Mouse (Mus musculus): ENCODE results near the gene Bnipl.

DNA sequence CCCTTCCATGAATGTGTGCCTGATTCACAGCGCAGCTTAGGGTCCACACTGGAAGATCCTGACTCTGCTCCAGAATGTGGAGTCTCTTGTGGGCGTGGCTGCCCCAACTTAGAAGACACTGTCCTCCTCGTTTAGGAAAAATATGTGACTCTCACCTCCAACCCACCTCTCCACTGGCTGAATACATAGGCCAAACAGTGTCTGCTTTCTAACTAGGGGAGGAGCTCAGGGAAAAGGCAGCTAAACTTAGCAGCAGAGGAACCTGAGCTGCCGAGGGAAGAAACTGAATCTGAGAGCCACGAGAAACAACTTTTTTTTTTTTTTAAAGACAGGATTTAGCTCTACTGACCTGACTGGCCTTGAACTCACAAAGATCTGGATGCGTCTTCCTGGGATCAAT is 24.2 kb upstream of the Bnipl start:
- TF ChIP-seq CTCF (IDR thresholded peaks at IDR 0.05; ENCODE audit: borderline replicate concordance, extremely low read depth, insufficient read depth, insufficient read length) (no peak), POLR2A (IDR thresholded peaks at IDR 0.05; ENCODE audit: borderline replicate concordance, extremely low read depth, insufficient read depth, insufficient read length, poor library complexity, severe bottlenecking) (no peak)

All from brain, embryonic 14.5 days (tissue).